Mouse (Mus musculus) small intestine, adult 2 months (tissue): ENCODE results near the gene Gorasp2. TPM values are rescaled to one million over a fixed set of nuclear protein-coding genes. Genes with fewer than 3 reads are reported as not detected.
A peak's percentile ranks its signal among the peaks of the same experiment; 100 is the strongest.

Experiments used
- H3K27ac ChIP-seq: fragments of 200-500 bp; 2 replicates; pipeline ENCODE4 v1.5.1; 2012; ENCODE audit warnings: low read depth, low read length, control low read depth, inconsistent platforms; ENCODE audit not compliant: insufficient read depth
- H3K27me3 ChIP-seq: fragments of 200-500 bp; 2 replicates; pipeline ENCODE4 v1.6.1; 2012; ENCODE audit warnings: mild to moderate bottlenecking, moderate library complexity, low read length, inconsistent platforms; ENCODE audit not compliant: control insufficient read depth, insufficient read depth
- H3K36me3 ChIP-seq: fragments of 200-500 bp; 2 replicates; pipeline ENCODE4 v1.6.1; 2012; ENCODE audit warnings: mild to moderate bottlenecking, low read length, control low read depth, inconsistent platforms; ENCODE audit not compliant: control insufficient read depth, insufficient read depth
- H3K4me1 ChIP-seq: fragments of 200-500 bp; 2 replicates; pipeline ENCODE4 v1.6.1; 2012; ENCODE audit warnings: low read length, inconsistent platforms, mixed read lengths; ENCODE audit not compliant: control insufficient read depth, insufficient read depth, insufficient read length
- H3K4me3 ChIP-seq: fragments of 200-500 bp; 2 replicates; pipeline ENCODE4 v1.5.1; 2012; ENCODE audit warnings: low read depth, mild to moderate bottlenecking, control low read depth, inconsistent platforms, low read length, moderate library complexity
- CTCF ChIP-seq: fragments of 200-500 bp; IDR thresholded peaks from 2 replicates; pipeline ENCODE4 v1.5.1; 2012; ENCODE audit warnings: low read depth, mild to moderate bottlenecking, control low read depth, inconsistent platforms, low read length, moderate library complexity, mixed read lengths; ENCODE audit not compliant: insufficient replicate concordance, insufficient read length; ENCODE audit errors: extremely low read depth
- POLR2A ChIP-seq: fragments of 200-500 bp; IDR thresholded peaks from 2 replicates; pipeline ENCODE4 v1.6.1; 2012; ENCODE audit warnings: low read depth, mild to moderate bottlenecking, control low read depth, inconsistent platforms, low read length, moderate library complexity
- WGBS: fragments of 180-500 bp; shearing (Covaris S2); methylation state at CpG from one replicate; pipeline ENCODE4 v1.1.7; 2018; 5-methylcytosine and 5-hydroxymethylcytosine counted together
- polyA plus RNA-seq: library from polyadenylated mRNA; depleted of rRNA; stranded (reverse); fragments of >200 nt; gene quantifications from 2 replicates; pipeline ENCODE4 v1.2.3, GENCODE M21; 2012; rRNA removed

Gene Gorasp2
- 76.8 and 114 TPM in 2 replicates for polyA plus RNA-seq

- peak within 1 kb of the TSS; percentile 86 for H3K27ac ChIP-seq
- H3K36me3 ChIP-seq: no peaks in the 10 kb centered on the region
- peaks cover 17% of the 10 kb centered on the region; the same call in 1 of the 2 replicates for H3K4me1 ChIP-seq
- no peaks in the 10 kb centered on the region for H3K27me3 ChIP-seq
- peak within 1 kb of the TSS; percentile 89 for H3K4me3 ChIP-seq
- WGBS: under 1% methylated on average over 64 of the region's 64 CpGs
- TF ChIP-seq CTCF (peak; percentile 87), POLR2A (peak; percentile 92)
These were observed at the start of gene Gorasp2 for GRCm38 (mm10) chr2:70660887-70661714. TSS of gene Gorasp2 (plus strand) at chr2:70661576.

GRCm38 (mm10) chr2:70614745-70615351 lies 46.5 kb upstream of the Gorasp2 start:
- WGBS: 66% methylated on average over 7 of the region's 7 CpGs
- Histone ChIP-seq H3K4me3 (no peak overlapping the region), H3K4me1 (0 out of 2 replicates have a peak, but pooled peaks cover 1% of the 10 kb centered on the region), H3K27ac (no peak overlapping the region), H3K36me3 (no peaks in the 10 kb centered on the region), H3K27me3 (no peaks in the 10 kb centered on the region)
- TF ChIP-seq CTCF (no peak), POLR2A (no peak)

GRCm38 (mm10) chr2:70616076-70616475 lies 45.3 kb upstream of the Gorasp2 start:
- Histone ChIP-seq H3K4me1 (0 out of 2 replicates have a peak, but pooled peaks cover 1% of the 10 kb centered on the region), H3K27me3 (no peaks in the 10 kb centered on the region), H3K27ac (no peak overlapping the region), H3K4me3 (no peak overlapping the region), H3K36me3 (no peaks in the 10 kb centered on the region)
- no peak for TF ChIP-seq POLR2A
- no peak for TF ChIP-seq CTCF
- WGBS: 42% methylated on average over 2 of the region's 2 CpGs

- 57% methylated on average over 3 of the region's 3 CpGs for WGBS
- no peak for TF ChIP-seq CTCF
- TF ChIP-seq POLR2A: no peak
- H3K4me3 ChIP-seq: no peak overlapping the region
- H3K4me1 ChIP-seq: 0 out of 2 replicates have a peak, but pooled peaks cover 1% of the 10 kb centered on the region
- no peak overlapping the region for H3K27ac ChIP-seq
- no peaks in the 10 kb centered on the region for H3K27me3 ChIP-seq
- no peaks in the 10 kb centered on the region for H3K36me3 ChIP-seq
These were observed 44.8 kb upstream of the Gorasp2 start for GRCm38 (mm10) chr2:70616617-70617016.

- Histone ChIP-seq H3K27ac (no peak overlapping the region), H3K36me3 (no peaks in the 10 kb centered on the region), H3K4me3 (no peak overlapping the region), H3K27me3 (no peaks in the 10 kb centered on the region), H3K4me1 (0 out of 2 replicates have a peak, but pooled peaks cover 1% of the 10 kb centered on the region)
- WGBS: 84% methylated on average over 6 of the region's 6 CpGs
- TF ChIP-seq POLR2A (no peak), CTCF (peak; percentile 62; the same call in 1 of the 2 replicates)
These were observed 42.0 kb upstream of the Gorasp2 start for GRCm38 (mm10) chr2:70619232-70619835.

GRCm38 (mm10) chr2:70620225-70620624 lies 41.2 kb upstream of the Gorasp2 start:
- peak; percentile 46; the same call in 1 of the 2 replicates for TF ChIP-seq CTCF
- TF ChIP-seq POLR2A: no peak
- 30% methylated on average over 6 of the region's 6 CpGs for WGBS
- Histone ChIP-seq H3K4me1 (0 out of 2 replicates have a peak, but pooled peaks cover 1% of the 10 kb centered on the region), H3K4me3 (no peak overlapping the region), H3K27me3 (no peaks in the 10 kb centered on the region), H3K27ac (no peak overlapping the region), H3K36me3 (no peaks in the 10 kb centered on the region)
